Mouse (Mus musculus): ENCODE measurements around the gene Padi2. TPM values are rescaled to one million over a fixed set of nuclear protein-coding genes. Genes with fewer than 3 reads are reported as not detected.
A peak's percentile ranks its signal among the peaks of the same experiment; 100 is the strongest.

Gene Padi2
- total and polyA plus RNA-seq, 2 experiments from 2014 or later: 3.3 to 7.1 TPM

- H3K4me1 ChIP-seq (ENCODE audit: insufficient read depth, low read length): no peaks in the 10 kb centered on the region
- no peaks in the 10 kb centered on the region for H3K27me3 ChIP-seq (ENCODE audit: insufficient read depth, low read length)
- no peak overlapping the region for H3K4me2 ChIP-seq (ENCODE audit: low read depth, low read length, poor library complexity, severe bottlenecking)
- no peak overlapping the region for H3K27ac ChIP-seq (ENCODE audit: low read depth, low read length)
- H3K9ac ChIP-seq (replicated peaks; ENCODE audit: low read length, poor library complexity, severe bottlenecking): no peak overlapping the region
- peaks cover 65% of the 10 kb centered on the region for H3K36me3 ChIP-seq (ENCODE audit: insufficient read depth, low read length)
- DNase-seq (ENCODE audit: low spot score) (no peak), ATAC-seq (ENCODE audit: low FRiP score) (no peak)
- WGBS: 91% methylated on average over 10 of the region's 10 CpGs
- no peak for TF ChIP-seq CTCF (IDR thresholded peaks at IDR 0.05)
- no peaks in the 10 kb centered on the region for H3K9me3 ChIP-seq (ENCODE audit: low read length)
- H3K4me3 ChIP-seq (ENCODE audit: low read depth, low read length): no peak overlapping the region
Observed at GRCm38 (mm10) chr4:140977278-140977677, 71.1 kb downstream of the Padi2 start.

- H3K36me3 ChIP-seq (ENCODE audit: insufficient read depth, low read length): peaks cover 57% of the 10 kb centered on the region
- H3K4me1 ChIP-seq (ENCODE audit: insufficient read depth, low read length): no peaks in the 10 kb centered on the region
- no peak overlapping the region for H3K4me2 ChIP-seq (ENCODE audit: low read depth, low read length, poor library complexity, severe bottlenecking)
- ATAC-seq (ENCODE audit: low FRiP score) (no peak), DNase-seq (ENCODE audit: low spot score) (no peak)
- H3K27ac ChIP-seq (ENCODE audit: low read depth, low read length): no peak overlapping the region
- WGBS: 94% methylated on average over 14 of the region's 14 CpGs
- no peak overlapping the region for H3K9ac ChIP-seq (replicated peaks; ENCODE audit: low read length, poor library complexity, severe bottlenecking)
- no peaks in the 10 kb centered on the region for H3K9me3 ChIP-seq (ENCODE audit: low read length)
- no peaks in the 10 kb centered on the region for H3K27me3 ChIP-seq (ENCODE audit: insufficient read depth, low read length)
- no peak overlapping the region for H3K4me3 ChIP-seq (ENCODE audit: low read depth, low read length)
- no peak for TF ChIP-seq CTCF (IDR thresholded peaks at IDR 0.05)
Observed at GRCm38 (mm10) chr4:140977886-140978692, 71.9 kb downstream of the Padi2 start.

- TF ChIP-seq CTCF (IDR thresholded peaks at IDR 0.05): peak; percentile 47
- no peaks in the 10 kb centered on the region for H3K9me3 ChIP-seq (ENCODE audit: low read length)
- H3K27me3 ChIP-seq (ENCODE audit: insufficient read depth, low read length): no peaks in the 10 kb centered on the region
- no peak overlapping the region for H3K4me2 ChIP-seq (ENCODE audit: low read depth, low read length, poor library complexity, severe bottlenecking)
- no peak overlapping the region for H3K9ac ChIP-seq (replicated peaks; ENCODE audit: low read length, poor library complexity, severe bottlenecking)
- H3K4me3 ChIP-seq (ENCODE audit: low read depth, low read length): no peak overlapping the region
- H3K27ac ChIP-seq (ENCODE audit: low read depth, low read length): no peak overlapping the region
- H3K36me3 ChIP-seq (ENCODE audit: insufficient read depth, low read length): peaks cover 27% of the 10 kb centered on the region
- WGBS: 98% methylated on average over 2 of the region's 2 CpGs
- H3K4me1 ChIP-seq (ENCODE audit: insufficient read depth, low read length): no peaks in the 10 kb centered on the region
- no peak for DNase-seq (ENCODE audit: low spot score)
- no peak for ATAC-seq (ENCODE audit: low FRiP score)
Observed at GRCm38 (mm10) chr4:140981605-140982004, 75.5 kb downstream of the Padi2 start.

GRCm38 (mm10) chr4:140982808-140983207 lies 76.7 kb downstream of the Padi2 start:
- ATAC-seq (ENCODE audit: low FRiP score) (no peak), DNase-seq (ENCODE audit: low spot score) (no peak)
- Histone ChIP-seq H3K4me3 (ENCODE audit: low read depth, low read length) (no peak overlapping the region), H3K9ac (replicated peaks; ENCODE audit: low read length, poor library complexity, severe bottlenecking) (no peak overlapping the region), H3K9me3 (ENCODE audit: low read length) (no peaks in the 10 kb centered on the region), H3K4me2 (ENCODE audit: low read depth, low read length, poor library complexity, severe bottlenecking) (no peak overlapping the region), H3K36me3 (ENCODE audit: insufficient read depth, low read length) (peaks cover 20% of the 10 kb centered on the region), H3K4me1 (ENCODE audit: insufficient read depth, low read length) (no peaks in the 10 kb centered on the region), H3K27ac (ENCODE audit: low read depth, low read length) (peak overlapping the region; percentile 51), H3K27me3 (ENCODE audit: insufficient read depth, low read length) (no peaks in the 10 kb centered on the region)
- WGBS: 54% methylated on average over 4 of the region's 4 CpGs
- no peak for TF ChIP-seq CTCF (IDR thresholded peaks at IDR 0.05)

DNA sequence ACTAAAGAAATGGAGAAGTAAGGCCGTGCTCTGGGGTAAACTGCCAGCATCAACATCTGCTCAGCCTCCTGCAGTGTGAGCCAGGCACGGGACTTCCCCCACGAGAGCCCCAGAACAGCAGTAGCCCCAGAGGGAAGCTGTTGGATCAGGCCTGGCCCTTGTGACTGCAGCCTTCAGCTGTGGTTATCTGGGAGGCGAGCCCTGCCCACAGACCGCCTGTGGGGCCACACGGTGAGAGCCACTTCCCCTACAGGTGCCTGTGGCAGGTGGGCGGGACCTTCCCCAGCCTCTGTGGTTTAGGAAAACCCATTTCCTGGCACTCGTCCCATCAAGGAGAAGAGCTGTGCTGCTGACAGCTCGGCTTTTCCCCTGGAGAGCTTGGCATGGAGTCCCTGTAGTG lies 77.3 kb downstream of the Padi2 start:
- no peak for TF ChIP-seq CTCF (IDR thresholded peaks at IDR 0.05)
- no peak overlapping the region for H3K9ac ChIP-seq (replicated peaks; ENCODE audit: low read length, poor library complexity, severe bottlenecking)
- no peak overlapping the region for H3K4me3 ChIP-seq (ENCODE audit: low read depth, low read length)
- ATAC-seq (ENCODE audit: low FRiP score) (no peak), DNase-seq (ENCODE audit: low spot score) (no peak)
- H3K36me3 ChIP-seq (ENCODE audit: insufficient read depth, low read length): peaks cover 18% of the 10 kb centered on the region
- H3K27ac ChIP-seq (ENCODE audit: low read depth, low read length): peak overlapping the region; percentile 51
- 15% methylated on average over 9 of the region's 9 CpGs for WGBS
- H3K4me1 ChIP-seq (ENCODE audit: insufficient read depth, low read length): no peaks in the 10 kb centered on the region
- H3K9me3 ChIP-seq (ENCODE audit: low read length): no peaks in the 10 kb centered on the region
- H3K4me2 ChIP-seq (ENCODE audit: low read depth, low read length, poor library complexity, severe bottlenecking): no peak overlapping the region
- no peaks in the 10 kb centered on the region for H3K27me3 ChIP-seq (ENCODE audit: insufficient read depth, low read length)

- no peak overlapping the region for H3K9ac ChIP-seq (replicated peaks; ENCODE audit: low read length, poor library complexity, severe bottlenecking)
- no peak overlapping the region for H3K27ac ChIP-seq (ENCODE audit: low read depth, low read length)
- ATAC-seq (ENCODE audit: low FRiP score) (no peak), DNase-seq (ENCODE audit: low spot score) (no peak)
- 92% methylated on average over 6 of the region's 6 CpGs for WGBS
- peaks cover 6% of the 10 kb centered on the region; the same call in 1 of the 2 replicates for H3K4me1 ChIP-seq (ENCODE audit: insufficient read depth, low read length)
- H3K4me3 ChIP-seq (ENCODE audit: low read depth, low read length): no peak overlapping the region
- H3K4me2 ChIP-seq (ENCODE audit: low read depth, low read length, poor library complexity, severe bottlenecking): no peak overlapping the region
- TF ChIP-seq CTCF (IDR thresholded peaks at IDR 0.05): no peak
- H3K36me3 ChIP-seq (ENCODE audit: insufficient read depth, low read length): peaks cover 8% of the 10 kb centered on the region; the same call in 1 of the 2 replicates
- H3K9me3 ChIP-seq (ENCODE audit: low read length): no peaks in the 10 kb centered on the region
- no peaks in the 10 kb centered on the region for H3K27me3 ChIP-seq (ENCODE audit: insufficient read depth, low read length)
Observed at GRCm38 (mm10) chr4:140984544-140984943, 78.4 kb downstream of the Padi2 start.

Data from midbrain, postnatal 0 days (tissue).